ENCODE assay signal across 15 mouse cellular contexts in the genomic region with DNA sequence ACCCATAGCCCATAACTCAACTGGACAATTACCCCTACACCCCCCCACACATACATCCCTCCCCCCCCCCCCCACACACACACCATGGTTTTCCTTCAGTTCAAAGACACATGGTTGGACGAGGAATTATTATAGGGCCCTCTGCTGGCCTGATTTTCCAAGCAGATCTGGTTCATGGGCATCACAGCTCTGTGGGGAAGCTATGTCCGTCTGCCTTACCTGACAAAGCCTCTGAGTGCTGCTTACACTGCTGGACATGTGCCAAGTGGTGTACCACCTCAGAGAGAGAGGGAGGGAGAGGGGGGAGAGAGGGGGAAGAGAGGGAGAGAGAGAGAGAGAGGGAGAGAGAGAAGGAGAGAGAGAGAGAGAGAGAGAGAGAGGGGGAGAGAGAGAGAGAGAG.
A peak's percentile ranks its signal among the peaks of the same experiment; 100 is the strongest.
DNase-seq lines count a peak whose midpoint lies in the region; ATAC-seq and TF ChIP-seq lines count a peak whose summit lies in the region.
"Had no signal": no experiment of that assay in that cellular context is flagged by ENCODE, and none has a peak within 500 bp of the region (broad histone marks: within the 10 kb centered on the region; RNA-seq: fewer than 3 reads in every experiment).

No protein-coding gene starts in this region.

- H3K4me3 ChIP-seq in embryonic facial prominence, embryonic 14.5 days (ENCODE audit: low read depth, low read length), result no peak overlapping the region
- no peak overlapping the region for H3K4me3 ChIP-seq in embryonic facial prominence, embryonic 10.5 days
- H3K4me3 ChIP-seq in lung, postnatal 0 days (ENCODE audit: low read depth, low read length), result no peak overlapping the region
- no peak overlapping the region for H3K4me3 ChIP-seq in kidney, embryonic 15.5 days (replicated peaks)
- H3K4me3 ChIP-seq: forebrain, embryonic 15.5 days; hindbrain, embryonic 15.5 days; limb, embryonic 15.5 days had no signal

- no peak for TF ChIP-seq EP300 in lung, postnatal 0 days (IDR thresholded peaks at IDR 0.05)

- peak; percentile 26 for DNase-seq in embryonic facial prominence, embryonic 14.5 days (ENCODE audit: low spot score)
- no peak for DNase-seq in embryonic facial prominence, embryonic 10.5 days (ENCODE audit: low spot score)
- peak; percentile 29 for DNase-seq in lung, postnatal 0 days (ENCODE audit: low spot score)
- DNase-seq in lung, postnatal 25 days (ENCODE audit: low spot score), result no peak
- DNase-seq in mesoderm, embryonic 11.5 days (ENCODE audit: low read depth, low spot score), result peak; percentile 49
- DNase-seq in thymus, postnatal 10 days (ENCODE audit: low spot score in 2 of 2), result no peak
- DNase-seq in frontal cortex, postnatal 36 days (ENCODE audit: low spot score in 2 of 2), result no peak
- DNase-seq: cerebellum, adult 9-10 months; right cerebral cortex, postnatal 4 days had no signal

- H3K27ac ChIP-seq in embryonic facial prominence, embryonic 14.5 days (replicated peaks; ENCODE audit: low read depth, low read length), result no peak overlapping the region
- H3K27ac ChIP-seq in embryonic facial prominence, embryonic 10.5 days (replicated peaks), result no peak overlapping the region
- H3K27ac ChIP-seq in lung, postnatal 0 days (ENCODE audit: low read length), result no peak overlapping the region
- H3K27ac ChIP-seq in kidney, embryonic 15.5 days, result peak overlapping the region; percentile 99
- H3K27ac ChIP-seq: forebrain, embryonic 15.5 days; hindbrain, embryonic 15.5 days; limb, embryonic 15.5 days had no signal

- H3K9ac ChIP-seq in embryonic facial prominence, embryonic 14.5 days (ENCODE audit: low read depth, low read length), result no peak overlapping the region
- H3K9ac ChIP-seq in lung, postnatal 0 days (replicated peaks; ENCODE audit: low read depth), result no peak overlapping the region
- H3K9ac ChIP-seq in kidney, embryonic 15.5 days, result no peak overlapping the region
- H3K9ac ChIP-seq: forebrain, embryonic 15.5 days; hindbrain, embryonic 15.5 days; limb, embryonic 15.5 days had no signal

- H3K4me2 ChIP-seq in embryonic facial prominence, embryonic 14.5 days (ENCODE audit: low read depth, low read length), result no peak overlapping the region
- no peak overlapping the region for H3K4me2 ChIP-seq in lung, postnatal 0 days (replicated peaks; ENCODE audit: low read depth, low read length)
- no peak overlapping the region for H3K4me2 ChIP-seq in kidney, embryonic 15.5 days
- H3K4me2 ChIP-seq: forebrain, embryonic 15.5 days; hindbrain, embryonic 15.5 days; limb, embryonic 15.5 days had no signal

- H3K4me1 ChIP-seq in embryonic facial prominence, embryonic 14.5 days (ENCODE audit: control insufficient read depth, insufficient read depth, low read length), result peaks cover 11% of the 10 kb centered on the region; the same call in 1 of the 2 replicates
- H3K4me1 ChIP-seq in embryonic facial prominence, embryonic 10.5 days, result peaks cover 6% of the 10 kb centered on the region; the same call in 1 of the 2 replicates
- 0 out of 2 replicates have a peak, but pooled peaks cover 3% of the 10 kb centered on the region for H3K4me1 ChIP-seq in lung, postnatal 0 days (ENCODE audit: insufficient read depth, low read depth, low read length)
- peaks cover 45% of the 10 kb centered on the region for H3K4me1 ChIP-seq in kidney, embryonic 15.5 days
- H3K4me1 ChIP-seq: forebrain, embryonic 15.5 days had no signal

- ATAC-seq in embryonic facial prominence, embryonic 14.5 days (ENCODE audit: low read depth), result no peak
- ATAC-seq in lung, postnatal 0 days, result no peak
- ATAC-seq in kidney, embryonic 15.5 days (replicated peaks; ENCODE audit: low FRiP score), result peak; percentile 54
- ATAC-seq: activated CD4-positive, CD25-positive, alpha-beta regulatory T cell, adult 4 months; forebrain, embryonic 15.5 days had no signal

- WGBS in embryonic facial prominence, embryonic 14.5 days, result 44% methylated on average over 2 of the region's 2 CpGs
- 65% methylated on average over 2 of the region's 2 CpGs for WGBS in embryonic facial prominence, embryonic 10.5 days
- WGBS in lung, postnatal 0 days, result 38% methylated on average over 2 of the region's 2 CpGs
- 16% methylated on average over 2 of the region's 2 CpGs for WGBS in kidney, embryonic 15.5 days

- TF ChIP-seq CTCF in lung, postnatal 0 days (IDR thresholded peaks at IDR 0.05), result peak; percentile 45

- H3K36me3 ChIP-seq in embryonic facial prominence, embryonic 14.5 days (ENCODE audit: control insufficient read depth, insufficient read depth, low read length), result no peaks in the 10 kb centered on the region
- no peaks in the 10 kb centered on the region for H3K36me3 ChIP-seq in embryonic facial prominence, embryonic 10.5 days (replicated peaks)
- no peaks in the 10 kb centered on the region for H3K36me3 ChIP-seq in lung, postnatal 0 days (ENCODE audit: insufficient read depth, low read length)
- H3K36me3 ChIP-seq in kidney, embryonic 15.5 days, result no peaks in the 10 kb centered on the region
- H3K36me3 ChIP-seq: forebrain, embryonic 15.5 days; G1E; hindbrain, embryonic 15.5 days; limb, embryonic 15.5 days had no signal

- no peaks in the 10 kb centered on the region for H3K9me3 ChIP-seq in embryonic facial prominence, embryonic 14.5 days (ENCODE audit: control insufficient read depth, low read length)
- H3K9me3 ChIP-seq in embryonic facial prominence, embryonic 10.5 days, result no peaks in the 10 kb centered on the region
- H3K9me3 ChIP-seq in lung, postnatal 0 days (ENCODE audit: low read length), result no peaks in the 10 kb centered on the region
- no peaks in the 10 kb centered on the region for H3K9me3 ChIP-seq in kidney, embryonic 15.5 days (replicated peaks)
- H3K9me3 ChIP-seq: forebrain, embryonic 15.5 days; hindbrain, embryonic 15.5 days; limb, embryonic 15.5 days had no signal

- no peaks in the 10 kb centered on the region for H3K27me3 ChIP-seq in embryonic facial prominence, embryonic 14.5 days (replicated peaks; ENCODE audit: control insufficient read depth, insufficient read depth, low read length)
- H3K27me3 ChIP-seq in embryonic facial prominence, embryonic 10.5 days (replicated peaks; ENCODE audit: low read depth, poor library complexity, severe bottlenecking), result no peaks in the 10 kb centered on the region
- no peaks in the 10 kb centered on the region for H3K27me3 ChIP-seq in lung, postnatal 0 days (replicated peaks; ENCODE audit: insufficient read depth, low read length)
- H3K27me3 ChIP-seq in kidney, embryonic 15.5 days, result no peaks in the 10 kb centered on the region
- H3K27me3 ChIP-seq: forebrain, embryonic 15.5 days; hindbrain, embryonic 15.5 days; limb, embryonic 15.5 days had no signal

Comparison
In these comparisons a context has a peak if more than half of its experiments do, and no peak if none do; other contexts are left out.
1. DNase-seq: peak in embryonic facial prominence, embryonic 14.5 days (single experiment), lung, postnatal 0 days (single experiment) and mesoderm, embryonic 11.5 days (single experiment); none in embryonic facial prominence, embryonic 10.5 days (single experiment), lung, postnatal 25 days (single experiment), thymus, postnatal 10 days (0 of 2) and frontal cortex, postnatal 36 days (0 of 2).